Mouse (Mus musculus): ENCODE results near the gene Proser1.
A peak's percentile ranks its signal among the peaks of the same experiment; 100 is the strongest.

Gene Proser1

DNA sequence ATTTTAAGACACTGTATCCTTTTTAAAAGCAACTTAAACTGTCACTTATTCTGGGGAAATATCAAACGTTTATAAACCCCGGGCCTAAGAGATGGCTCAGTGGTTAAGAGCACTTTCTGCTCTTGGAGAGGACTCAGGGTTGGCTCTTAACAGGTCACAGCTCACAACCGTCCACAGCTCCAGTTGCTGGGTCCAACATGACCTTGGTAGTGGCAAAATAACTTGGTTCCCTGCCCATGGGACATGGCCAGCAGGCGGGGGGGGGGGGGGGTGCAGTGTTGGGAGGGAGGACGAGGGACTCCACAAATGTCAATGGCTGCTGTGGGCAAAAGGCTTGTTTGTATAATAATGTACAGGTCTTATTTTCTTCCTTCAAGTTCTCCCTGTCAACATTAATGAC, 3.9 kb downstream of the Proser1 start:
- DNase-seq = no peak

DNA sequence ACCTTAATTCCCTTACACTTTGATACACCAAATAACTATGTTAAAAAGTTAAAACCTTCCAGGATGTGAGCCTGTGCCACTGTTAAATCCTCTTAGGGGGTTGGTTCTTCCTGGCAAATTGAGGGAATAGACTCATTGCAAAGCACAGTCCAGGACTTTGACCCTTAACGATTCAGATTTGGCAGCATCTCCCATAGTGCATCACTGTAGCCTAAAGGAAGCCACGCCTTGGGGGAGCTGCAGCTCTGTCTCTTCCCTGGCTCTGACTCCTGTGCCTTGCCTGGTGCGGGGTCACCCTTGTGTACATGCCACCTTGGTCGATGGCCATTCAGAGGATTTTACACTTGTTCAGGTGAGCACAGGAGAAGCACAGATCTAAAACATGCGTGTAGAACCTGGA, 6.2 kb downstream of the Proser1 start:
- DNase-seq = no peak

DNA sequence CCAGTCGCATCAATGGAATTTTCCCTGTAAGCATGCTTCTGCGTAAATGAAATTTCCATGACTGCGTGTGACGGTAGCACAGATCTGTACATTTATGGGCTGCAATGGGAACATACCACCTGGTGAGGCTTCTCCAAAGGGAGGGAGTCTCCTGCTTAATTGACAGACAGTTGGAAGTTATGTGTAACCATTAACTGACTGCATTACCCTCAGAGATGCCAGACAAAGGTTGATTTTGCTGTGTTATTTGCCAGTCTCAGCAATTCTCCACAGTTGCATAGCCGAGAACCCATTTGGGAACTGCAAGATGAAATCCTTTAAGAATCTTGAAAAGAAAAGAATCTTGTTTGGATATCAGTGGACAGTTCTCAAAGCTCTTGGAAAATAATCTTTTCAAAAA, 8.6 kb downstream of the Proser1 start:
- no peak for DNase-seq

DNA sequence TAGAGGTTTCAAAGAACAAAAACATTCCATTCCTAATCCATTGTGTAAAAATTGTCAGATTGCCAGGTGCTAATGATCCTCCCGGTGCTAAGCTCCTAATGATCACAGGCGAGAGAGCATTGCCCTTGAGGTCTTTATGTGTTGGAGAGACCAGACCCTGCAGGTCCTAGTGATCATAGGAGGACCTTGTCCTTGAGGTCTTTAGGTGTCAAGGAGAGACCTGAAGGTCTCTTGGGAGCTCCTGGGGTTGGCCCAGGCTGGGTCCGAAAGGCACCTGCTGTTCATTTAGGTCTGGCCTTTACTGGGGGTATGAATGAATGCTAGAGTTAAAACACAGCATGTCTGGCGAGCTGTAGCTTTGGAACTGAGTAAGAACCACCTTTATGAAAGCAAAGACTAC, 10.7 kb downstream of the Proser1 start:
- no peak for DNase-seq

DNA sequence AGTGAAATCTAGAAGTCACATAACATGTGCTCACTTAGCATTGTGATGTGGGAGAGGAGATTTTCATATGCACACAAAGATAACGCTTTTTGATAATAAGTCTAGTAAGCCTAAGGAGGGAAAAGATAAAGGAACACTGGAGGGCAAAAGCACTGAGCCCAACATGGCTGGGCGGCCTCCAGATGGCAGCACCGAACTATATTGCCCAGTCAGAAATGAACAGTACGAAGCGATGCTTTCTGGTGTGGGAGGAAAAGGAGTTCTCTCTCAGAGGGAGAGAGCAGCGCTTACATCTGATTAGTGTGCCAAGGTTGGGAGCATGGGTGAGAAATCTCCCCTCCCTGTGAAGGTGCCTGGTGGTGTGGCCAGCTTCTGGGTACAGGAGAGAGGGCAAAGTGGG, 12.4 kb downstream of the Proser1 start:
- peak; percentile 41 for DNase-seq

DNA sequence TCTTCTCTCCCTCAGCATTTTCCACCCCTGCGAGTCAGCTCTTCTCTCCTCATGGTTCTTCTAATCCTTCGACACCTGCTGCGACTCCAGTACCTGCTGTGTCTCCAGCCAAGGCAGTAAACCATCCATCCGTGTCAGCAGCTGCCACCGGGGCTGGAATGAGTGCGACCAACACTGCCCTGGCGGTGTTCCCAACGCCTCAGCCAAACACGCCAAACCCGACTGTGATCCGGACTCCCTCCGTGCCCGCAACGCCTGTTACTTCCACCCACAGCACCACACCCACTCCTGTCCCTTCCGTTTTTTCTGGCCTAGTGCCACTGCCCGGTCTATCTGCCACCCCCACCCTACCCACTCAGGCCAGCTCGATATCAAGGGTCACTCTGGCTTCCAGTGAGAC, 14.0 kb downstream of the Proser1 start:
- peak; percentile 66 for DNase-seq

DNA sequence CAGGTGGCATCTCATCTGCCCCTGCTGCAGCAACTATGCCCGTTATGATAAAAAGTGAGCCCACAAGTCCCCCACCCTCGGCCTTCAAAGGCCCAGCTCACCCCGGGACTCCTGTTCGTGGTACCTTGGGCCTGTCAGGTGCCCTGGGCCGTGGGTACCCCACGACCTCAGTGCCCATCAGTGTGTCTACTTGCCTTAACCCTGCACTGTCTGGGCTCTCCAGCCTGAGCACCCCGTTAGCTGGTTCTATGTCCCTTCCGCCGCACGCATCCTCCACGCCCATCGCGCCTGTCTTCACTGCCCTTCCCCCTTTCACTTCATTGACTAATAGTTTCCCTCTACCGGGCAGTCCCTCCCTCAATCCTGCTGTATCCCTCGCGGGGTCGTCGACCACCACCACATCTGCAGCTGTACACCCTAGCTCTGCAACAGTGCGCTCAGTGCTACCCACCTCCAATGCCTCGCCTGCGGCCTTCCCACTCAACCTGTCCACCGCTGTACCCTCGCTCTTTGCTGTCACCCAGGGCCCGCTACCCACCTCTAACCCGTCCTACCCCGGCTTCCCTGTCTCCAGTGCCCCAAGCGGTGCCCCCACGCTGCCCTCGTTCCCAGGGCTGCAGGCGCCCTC, 15.1 kb downstream of the Proser1 start:
- peak; percentile 34 for DNase-seq

DNA sequence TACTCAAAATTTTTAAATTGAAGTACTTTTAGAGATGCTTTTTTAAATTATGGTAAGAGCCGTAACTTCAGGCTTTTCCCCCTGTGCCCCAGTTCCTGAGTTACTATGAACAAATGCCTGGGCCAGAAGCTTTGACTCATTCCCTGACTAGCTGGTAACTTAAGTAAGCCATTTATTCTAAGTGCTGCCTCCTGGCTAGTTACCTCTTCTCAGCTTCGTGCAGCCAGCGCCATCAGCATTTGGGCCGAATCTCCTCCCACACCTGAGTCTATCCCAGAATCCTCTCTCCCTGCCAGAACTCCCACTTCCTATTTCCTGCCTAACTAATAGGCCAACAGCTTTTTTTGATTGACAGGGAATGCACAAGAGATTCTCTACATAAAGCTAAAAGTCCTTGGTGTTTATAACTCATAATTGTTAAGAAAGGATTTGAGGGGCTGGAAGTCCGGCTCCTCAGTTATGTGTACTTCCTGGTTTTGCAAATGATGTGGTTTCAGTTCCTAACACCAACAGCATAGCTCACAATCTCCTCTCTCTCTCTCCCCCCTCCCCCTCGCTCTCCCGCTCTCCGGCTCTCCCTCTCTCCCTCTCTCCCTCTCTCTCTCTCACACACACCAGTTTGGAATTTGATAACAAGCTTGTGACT, 20.1 kb downstream of the Proser1 start:
- DNase-seq = no peak

DNA sequence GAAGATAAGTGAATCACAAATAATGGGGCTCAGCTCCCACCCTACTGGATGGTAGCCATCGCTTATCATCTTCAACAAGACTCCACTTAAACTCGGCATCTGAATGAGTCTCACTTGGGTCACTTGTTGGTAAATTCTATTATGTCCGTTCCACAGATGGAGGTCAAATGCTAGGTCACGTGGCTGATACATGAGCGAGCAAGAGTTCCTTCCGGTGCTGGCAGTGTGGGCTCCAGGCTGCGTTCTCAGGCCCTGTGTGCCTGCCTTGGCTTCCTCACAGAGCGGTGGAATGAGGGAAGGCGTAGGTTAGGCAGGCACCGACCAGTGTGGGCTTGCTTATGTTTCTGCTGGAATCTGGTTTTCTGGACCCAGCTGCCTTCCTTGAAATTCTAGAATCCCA, 23.1 kb downstream of the Proser1 start:
- DNase-seq = no peak

DNA sequence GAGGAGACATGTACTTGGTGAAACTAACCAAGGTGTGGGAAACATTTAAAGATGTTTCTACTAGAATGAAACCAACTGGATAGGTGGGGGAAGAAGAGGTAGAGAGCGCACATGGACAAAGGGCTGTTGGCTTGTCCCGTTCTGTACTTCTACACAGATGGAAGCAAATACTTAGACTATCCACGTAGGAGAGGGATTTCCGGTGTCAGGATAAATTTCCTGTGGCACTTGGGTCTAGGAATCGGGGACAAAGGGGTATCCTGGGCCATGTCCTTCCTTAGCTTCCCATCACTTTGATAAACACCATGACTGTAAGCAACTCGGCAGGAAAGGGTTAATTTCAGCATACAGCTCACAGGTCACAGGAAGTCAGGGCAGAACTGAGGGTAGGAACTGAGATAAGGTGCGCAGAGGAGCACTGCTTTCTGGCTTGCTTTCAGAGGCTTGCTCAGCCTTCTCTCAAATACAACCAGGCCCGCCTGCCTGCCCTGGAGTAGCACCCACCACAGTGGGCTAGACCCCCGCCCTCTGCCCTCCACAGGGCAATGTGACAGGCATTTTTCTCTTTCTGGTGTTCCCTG, 23.6 kb downstream of the Proser1 start:
- DNase-seq = no peak

DNA sequence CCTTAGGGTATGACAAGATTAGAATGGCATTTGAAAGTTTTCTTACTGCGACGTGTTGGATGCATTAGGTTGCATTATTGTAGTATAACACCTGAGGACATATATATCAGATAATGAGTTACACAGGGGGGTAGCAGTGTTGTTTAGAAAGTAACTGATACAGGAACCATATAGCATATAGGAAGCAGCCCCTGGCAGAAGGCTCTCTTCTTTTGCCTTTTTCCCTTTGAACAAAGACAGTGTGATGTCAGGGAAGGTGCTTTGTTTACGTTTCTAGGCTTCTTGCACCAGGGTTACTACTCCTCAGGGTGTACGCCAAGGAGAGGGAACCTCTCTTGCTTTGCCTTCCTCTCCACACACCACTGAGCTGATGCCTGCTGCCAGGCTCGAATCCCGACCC, 24.9 kb downstream of the Proser1 start, which contains the start of gene Stoml3:
TSS of gene Stoml3 (plus strand) at position 301 of the 400 bp plus-strand sequence.
- no peak for DNase-seq

DNA sequence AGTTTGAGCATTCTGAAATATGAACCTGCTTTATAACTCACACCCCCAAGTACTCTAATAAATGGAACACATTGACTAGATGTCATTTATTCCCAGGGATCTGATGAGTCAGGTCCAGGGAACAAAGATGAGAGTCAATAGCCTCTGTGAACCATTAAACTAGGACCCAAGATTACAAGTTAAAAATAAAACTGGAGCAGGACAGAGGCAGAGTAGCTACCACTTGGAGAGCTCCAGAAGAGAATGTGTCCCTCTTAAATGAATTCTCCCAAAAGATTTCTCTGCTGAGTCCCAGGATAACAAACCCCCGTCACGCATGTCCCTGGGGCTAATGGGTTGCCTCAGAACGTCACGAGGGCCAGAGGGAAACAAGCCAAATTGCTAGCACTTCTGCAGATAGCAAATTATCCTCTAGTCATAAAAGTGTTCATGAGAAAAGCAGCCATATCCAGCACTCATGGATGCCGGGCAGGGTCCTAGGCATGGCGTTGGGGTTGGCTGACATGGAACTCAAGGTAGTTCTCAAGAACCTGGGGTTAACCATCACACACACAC, 35.0 kb downstream of the Proser1 start:
- DNase-seq = no peak

DNA sequence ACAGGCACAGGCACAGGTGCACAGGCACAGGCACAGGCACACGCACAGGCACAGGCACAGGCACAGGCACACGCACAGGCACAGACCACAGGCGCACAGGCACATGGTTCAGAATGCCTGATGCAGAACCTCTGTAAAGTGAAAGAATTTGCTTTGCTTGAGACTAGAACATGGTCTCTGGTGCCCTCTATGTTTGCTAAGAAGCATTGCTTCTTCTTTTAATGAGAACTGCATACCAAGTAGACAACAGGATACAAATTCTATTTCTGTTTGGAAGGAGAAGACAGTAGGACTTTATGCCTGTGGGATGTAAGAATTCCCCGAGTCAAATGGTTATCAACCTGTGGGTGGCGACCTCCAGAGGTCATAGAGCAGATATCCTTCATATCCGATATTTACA, 39.0 kb downstream of the Proser1 start:
- DNase-seq = no peak

DNA sequence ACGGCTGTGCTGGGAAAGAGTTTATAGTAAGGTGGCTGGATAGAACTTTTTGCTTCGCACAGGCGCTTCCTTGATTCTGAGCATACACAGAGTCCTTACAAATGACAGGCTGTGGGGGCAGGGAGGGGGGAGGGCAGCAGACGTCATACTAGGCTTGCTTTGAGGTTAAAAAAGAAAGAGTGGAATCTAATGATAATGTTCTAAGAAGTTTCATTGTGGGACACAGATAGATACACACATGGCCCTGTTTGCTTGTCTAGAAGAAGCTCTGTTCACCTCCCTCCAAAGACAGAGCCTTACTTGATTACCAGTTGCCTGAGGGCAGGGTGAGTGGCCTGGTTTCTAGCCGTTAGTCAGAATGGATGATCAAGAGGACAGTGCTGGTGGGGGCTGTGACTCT, 49.6 kb downstream of the Proser1 start:
- DNase-seq = no peak

DNA sequence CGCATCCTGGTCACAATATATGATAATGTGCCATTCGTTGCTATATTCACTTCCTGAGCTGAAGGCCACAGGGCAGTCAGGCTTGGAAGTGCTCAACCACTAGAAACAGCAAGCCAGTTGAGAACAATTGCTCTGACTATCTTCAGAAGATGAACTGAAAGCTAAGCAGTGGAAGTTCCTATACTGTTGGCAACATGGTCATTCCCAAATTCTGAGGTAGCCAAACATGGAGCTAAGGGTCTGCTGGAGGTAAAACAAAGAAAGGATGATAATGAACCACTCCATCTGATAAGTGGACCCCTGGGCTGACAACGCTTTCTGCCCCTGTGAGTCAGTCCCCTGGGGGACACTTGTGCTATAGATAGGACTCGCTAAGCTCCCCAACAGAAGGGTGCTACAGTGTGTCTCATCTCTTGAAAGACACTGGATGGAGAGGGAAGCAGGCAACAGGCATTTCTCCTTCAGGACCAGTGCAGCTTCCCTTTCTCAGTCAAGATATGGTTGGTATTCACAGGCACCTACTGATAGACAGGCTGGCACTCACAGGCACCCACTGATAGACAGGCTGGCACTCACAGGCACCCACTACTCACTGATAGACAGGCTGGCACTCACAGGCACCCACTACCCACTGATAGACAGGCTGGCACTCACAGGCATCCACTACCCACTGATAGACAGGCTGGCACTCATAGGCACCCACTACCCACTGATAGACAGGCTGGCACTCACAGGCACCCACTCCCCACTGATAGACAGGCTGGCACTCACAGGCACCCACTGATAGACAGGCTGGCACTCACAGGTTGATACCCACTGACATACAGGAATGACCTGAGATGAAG, 51.0 kb downstream of the Proser1 start:
- DNase-seq = no peak

DNA sequence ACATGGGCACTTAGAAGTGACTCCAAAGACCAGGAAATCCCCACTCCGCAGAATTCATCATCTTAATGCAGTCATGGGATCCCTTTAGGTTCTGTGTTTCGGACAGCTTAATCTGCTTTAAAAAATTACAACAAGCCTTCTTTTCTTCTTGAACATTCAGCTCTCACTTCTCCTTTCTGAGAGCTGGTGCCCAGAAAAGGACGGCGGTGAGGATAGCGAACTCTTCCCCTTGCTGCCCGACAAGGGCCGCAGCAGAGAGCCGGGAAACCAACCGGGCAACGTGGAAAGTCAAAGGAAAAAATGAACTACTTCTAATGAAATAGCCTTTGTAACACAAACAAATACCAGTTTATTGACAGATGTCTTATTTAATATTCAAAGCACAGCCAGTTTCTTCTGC, 59.3 kb downstream of the Proser1 start:
- DNase-seq = peak; percentile 5

DNA sequence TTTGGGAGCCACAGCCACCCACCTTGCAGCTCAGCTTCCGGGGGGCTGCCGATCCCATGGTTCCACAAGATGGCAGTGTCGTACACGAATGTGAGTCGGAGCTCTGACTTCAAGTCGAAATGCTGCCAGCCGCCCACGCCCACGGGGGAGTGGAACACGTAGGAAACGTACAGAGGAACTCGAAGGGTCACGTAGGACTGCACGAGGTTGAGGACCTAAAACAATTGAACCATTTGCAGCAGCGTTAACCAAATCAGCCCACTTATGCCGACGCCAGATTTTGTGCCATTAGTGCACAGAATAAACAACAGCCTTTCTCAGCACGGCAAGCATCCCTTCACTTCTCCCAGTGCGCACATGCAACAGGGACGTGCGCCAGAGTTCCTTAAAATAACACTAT, 62.3 kb downstream of the Proser1 start:
- peak; percentile 38 for DNase-seq

DNA sequence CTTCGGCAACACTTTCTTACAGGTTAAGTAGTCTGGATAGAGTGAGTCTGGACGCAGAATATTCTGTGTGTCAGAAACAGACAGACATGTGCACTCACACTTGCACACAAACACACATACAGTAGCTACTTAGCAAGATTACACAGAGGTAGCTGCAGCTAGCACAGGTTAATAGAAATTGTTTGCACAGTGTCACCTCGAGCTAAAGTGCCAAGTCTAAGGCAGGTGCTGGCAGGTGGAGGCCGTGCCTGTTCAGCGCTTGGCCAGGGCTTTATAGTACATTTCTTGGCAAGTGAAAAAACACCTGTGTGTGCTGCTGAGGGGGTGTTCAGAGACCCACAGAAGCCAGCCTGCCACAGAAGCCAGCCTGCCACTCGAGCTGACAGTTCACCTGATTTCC, 66.8 kb downstream of the Proser1 start:
- no peak for DNase-seq
